ENCODE assay signal across 19 mouse cellular contexts in the genomic region with DNA sequence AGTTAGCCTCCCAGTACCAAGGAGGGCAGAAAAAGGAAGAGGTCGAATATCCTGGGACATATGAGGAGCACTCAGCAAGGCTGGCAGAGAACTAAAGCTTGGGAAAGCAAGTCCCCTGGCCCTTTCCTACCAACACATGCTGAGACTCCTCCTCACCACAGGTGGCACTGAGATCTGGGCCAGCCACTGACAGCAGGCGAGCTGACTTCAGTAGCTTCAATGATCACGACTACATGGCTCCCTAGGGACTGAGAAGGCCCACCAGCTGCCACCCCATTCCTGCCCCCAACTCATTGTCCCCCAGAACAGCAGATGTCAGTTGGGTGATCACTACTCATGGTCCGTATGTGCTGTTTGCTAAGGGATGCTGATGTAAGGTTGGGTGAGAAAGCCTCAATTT.
DNase-seq lines count a peak whose midpoint lies in the region; ATAC-seq and TF ChIP-seq lines count a peak whose summit lies in the region.
"Had no signal": no experiment of that assay in that cellular context is flagged by ENCODE, and none has a peak within 500 bp of the region (broad histone marks: within the 10 kb centered on the region; RNA-seq: fewer than 3 reads in every experiment).

No protein-coding gene starts in this region.

- no peaks in the 10 kb centered on the region for H3K36me3 ChIP-seq in midbrain, postnatal 0 days (ENCODE audit: insufficient read depth, low read length)
- H3K36me3 ChIP-seq in midbrain, embryonic 11.5 days (ENCODE audit: control insufficient read depth, insufficient read depth, low read length) = no peaks in the 10 kb centered on the region
- no peaks in the 10 kb centered on the region for H3K36me3 ChIP-seq in intestine, postnatal 0 days (ENCODE audit: control insufficient read depth, insufficient read depth)
- H3K36me3 ChIP-seq in liver, embryonic 11.5 days (ENCODE audit: control insufficient read depth, insufficient read depth, low read length) = no peaks in the 10 kb centered on the region
- H3K36me3 ChIP-seq: embryonic facial prominence, embryonic 15.5 days; hindbrain, embryonic 12.5 days; kidney, embryonic 15.5 days; limb, embryonic 10.5 days had no signal

- TF ChIP-seq POLR2A in cerebellum, adult 2 months (IDR thresholded peaks at IDR 0.05; ENCODE audit: borderline replicate concordance, insufficient read depth, low read length) = no peak

- no peaks in the 10 kb centered on the region for H3K27me3 ChIP-seq in midbrain, postnatal 0 days (ENCODE audit: insufficient read depth, low read length)
- no peaks in the 10 kb centered on the region for H3K27me3 ChIP-seq in midbrain, embryonic 11.5 days (ENCODE audit: control insufficient read depth, insufficient read depth, low read length)
- H3K27me3 ChIP-seq in cerebellum, adult 2 months (ENCODE audit: control insufficient read depth, insufficient read depth, low read length) = no peaks in the 10 kb centered on the region
- no peaks in the 10 kb centered on the region for H3K27me3 ChIP-seq in intestine, postnatal 0 days (replicated peaks; ENCODE audit: control insufficient read depth, insufficient read depth, low read length)
- no peaks in the 10 kb centered on the region for H3K27me3 ChIP-seq in liver, embryonic 11.5 days (replicated peaks; ENCODE audit: control insufficient read depth, insufficient read depth, low read length)
- H3K27me3 ChIP-seq: embryonic facial prominence, embryonic 15.5 days; hindbrain, embryonic 12.5 days; kidney, embryonic 15.5 days had no signal

- peak; percentile 9 for DNase-seq in midbrain, postnatal 0 days (ENCODE audit: low spot score)
- DNase-seq in midbrain, embryonic 11.5 days (ENCODE audit: low spot score, missing footprints) = no peak
- DNase-seq in cerebellum, adult 2 months = peak; percentile 47 to 63
- DNase-seq in cerebellum, postnatal 25 days = peak; percentile 65 to 68
- peak; percentile 69 to 82 for DNase-seq in layer of hippocampus, postnatal 14 days (ENCODE audit: low spot score in 2 of 2)
- DNase-seq in liver, embryonic 11.5 days (ENCODE audit: low spot score) = no peak
- DNase-seq: adrenal gland, adult 8-10 months; gastrocnemius, adult 2 months; heart, postnatal 10 days; lung, adult 18-20 months; lung, postnatal 14 days; thymus, postnatal 36 days had no signal

- WGBS in midbrain, postnatal 0 days = 52% methylated on average over 4 of the region's 4 CpGs
- WGBS in midbrain, embryonic 11.5 days = 47% methylated on average over 4 of the region's 4 CpGs
- 9% methylated on average over 4 of the region's 4 CpGs for WGBS in cerebellum, adult 2 months
- 62% methylated on average over 4 of the region's 4 CpGs for WGBS in intestine, postnatal 0 days
- WGBS in liver, embryonic 11.5 days = 58% methylated on average over 4 of the region's 4 CpGs

- no peaks in the 10 kb centered on the region for H3K9me3 ChIP-seq in midbrain, postnatal 0 days (ENCODE audit: low read length)
- no peaks in the 10 kb centered on the region for H3K9me3 ChIP-seq in midbrain, embryonic 11.5 days (ENCODE audit: control insufficient read depth, low read length)
- H3K9me3 ChIP-seq in intestine, postnatal 0 days (ENCODE audit: control insufficient read depth) = no peaks in the 10 kb centered on the region
- H3K9me3 ChIP-seq in liver, embryonic 11.5 days (ENCODE audit: control insufficient read depth, low read length) = no peaks in the 10 kb centered on the region
- H3K9me3 ChIP-seq: embryonic facial prominence, embryonic 15.5 days; hindbrain, embryonic 12.5 days; kidney, embryonic 15.5 days; limb, embryonic 10.5 days had no signal

- no peak for TF ChIP-seq CTCF in midbrain, postnatal 0 days (IDR thresholded peaks at IDR 0.05)
- no peak for TF ChIP-seq CTCF in cerebellum, adult 2 months (IDR thresholded peaks at IDR 0.05; ENCODE audit: borderline replicate concordance, insufficient read depth, low read depth, low read length)
- no peak for TF ChIP-seq CTCF in intestine, postnatal 0 days (IDR thresholded peaks at IDR 0.05; ENCODE audit: low read depth)

- H3K4me1 ChIP-seq in midbrain, postnatal 0 days (ENCODE audit: insufficient read depth, low read length) = no peaks in the 10 kb centered on the region
- no peaks in the 10 kb centered on the region for H3K4me1 ChIP-seq in midbrain, embryonic 11.5 days (ENCODE audit: control insufficient read depth, insufficient read depth, low read length)
- peaks cover 5% of the 10 kb centered on the region for H3K4me1 ChIP-seq in cerebellum, adult 2 months (ENCODE audit: control insufficient read depth, insufficient read depth, low read length)
- H3K4me1 ChIP-seq in intestine, postnatal 0 days (replicated peaks; ENCODE audit: control insufficient read depth, insufficient read depth, low read length) = no peaks in the 10 kb centered on the region
- no peaks in the 10 kb centered on the region for H3K4me1 ChIP-seq in liver, embryonic 11.5 days (replicated peaks; ENCODE audit: control insufficient read depth, insufficient read depth, low read length)
- H3K4me1 ChIP-seq: embryonic facial prominence, embryonic 15.5 days; hindbrain, embryonic 12.5 days; kidney, embryonic 15.5 days; limb, embryonic 10.5 days had no signal

- ATAC-seq in midbrain, postnatal 0 days (ENCODE audit: low FRiP score) = no peak
- no peak for ATAC-seq in midbrain, embryonic 11.5 days (ENCODE audit: low FRiP score)
- no peak for ATAC-seq in intestine, postnatal 0 days
- ATAC-seq in liver, embryonic 11.5 days (replicated peaks; ENCODE audit: low FRiP score) = no peak

- no peak overlapping the region for H3K4me3 ChIP-seq in midbrain, postnatal 0 days (ENCODE audit: low read depth, low read length)
- no peak overlapping the region for H3K4me3 ChIP-seq in midbrain, embryonic 11.5 days (ENCODE audit: low read depth, low read length)
- H3K4me3 ChIP-seq in cerebellum, adult 2 months (replicated peaks; ENCODE audit: insufficient read depth, low read depth, low read length) = no peak overlapping the region
- no peak overlapping the region for H3K4me3 ChIP-seq in intestine, postnatal 0 days (ENCODE audit: low read depth, low read length)
- no peak overlapping the region for H3K4me3 ChIP-seq in liver, embryonic 11.5 days (ENCODE audit: low read depth, low read length)
- H3K4me3 ChIP-seq: embryonic facial prominence, embryonic 15.5 days; gastrocnemius, adult 2 months; hindbrain, embryonic 12.5 days; kidney, embryonic 15.5 days; limb, embryonic 10.5 days had no signal

- no peak overlapping the region for H3K4me2 ChIP-seq in midbrain, postnatal 0 days (ENCODE audit: low read depth, low read length, poor library complexity, severe bottlenecking)
- H3K4me2 ChIP-seq in midbrain, embryonic 11.5 days = no peak overlapping the region
- no peak overlapping the region for H3K4me2 ChIP-seq in intestine, postnatal 0 days (replicated peaks; ENCODE audit: low read depth)
- H3K4me2 ChIP-seq in liver, embryonic 11.5 days = no peak overlapping the region
- H3K4me2 ChIP-seq: embryonic facial prominence, embryonic 15.5 days; heart, embryonic 11.5 days; hindbrain, embryonic 12.5 days; kidney, embryonic 15.5 days had no signal

- H3K9ac ChIP-seq in midbrain, postnatal 0 days (replicated peaks; ENCODE audit: low read length, poor library complexity, severe bottlenecking) = no peak overlapping the region
- no peak overlapping the region for H3K9ac ChIP-seq in midbrain, embryonic 11.5 days (ENCODE audit: low read length)
- H3K9ac ChIP-seq in intestine, postnatal 0 days (ENCODE audit: low read depth, low read length) = no peak overlapping the region
- H3K9ac ChIP-seq in liver, embryonic 11.5 days (ENCODE audit: low read depth, low read length) = no peak overlapping the region
- H3K9ac ChIP-seq: embryonic facial prominence, embryonic 15.5 days; hindbrain, embryonic 12.5 days; kidney, embryonic 15.5 days had no signal

- no peak overlapping the region for H3K27ac ChIP-seq in midbrain, postnatal 0 days (ENCODE audit: low read depth, low read length)
- H3K27ac ChIP-seq in midbrain, embryonic 11.5 days (ENCODE audit: low read depth, low read length) = no peak overlapping the region
- no peak overlapping the region for H3K27ac ChIP-seq in cerebellum, adult 2 months (ENCODE audit: insufficient read depth, low read length)
- no peak overlapping the region for H3K27ac ChIP-seq in intestine, postnatal 0 days (ENCODE audit: low read depth, low read length)
- no peak overlapping the region for H3K27ac ChIP-seq in liver, embryonic 11.5 days (ENCODE audit: low read depth, low read length)
- H3K27ac ChIP-seq: embryonic facial prominence, embryonic 15.5 days; gastrocnemius, adult 2 months; hindbrain, embryonic 12.5 days; kidney, embryonic 15.5 days; limb, embryonic 10.5 days; stomach, postnatal 0 days had no signal

Comparison
In these comparisons a context has a peak if more than half of its experiments do, and no peak if none do; other contexts are left out.
1. DNase-seq: peak in midbrain, postnatal 0 days (single experiment), cerebellum, adult 2 months (2 of 2), cerebellum, postnatal 25 days (2 of 2) and layer of hippocampus, postnatal 14 days (2 of 2); none in midbrain, embryonic 11.5 days (single experiment) and liver, embryonic 11.5 days (single experiment).